Mouse (Mus musculus): ENCODE measurements at regions not wholly inside any gene's neighbourhood (a gene's known extent, or its start where the extent isn't known, plus 50 kb on each side); places are given as distances from the start of the nearest gene placed in this dataset.
A peak's percentile ranks its signal among the peaks of the same experiment; 100 is the strongest.

DNA sequence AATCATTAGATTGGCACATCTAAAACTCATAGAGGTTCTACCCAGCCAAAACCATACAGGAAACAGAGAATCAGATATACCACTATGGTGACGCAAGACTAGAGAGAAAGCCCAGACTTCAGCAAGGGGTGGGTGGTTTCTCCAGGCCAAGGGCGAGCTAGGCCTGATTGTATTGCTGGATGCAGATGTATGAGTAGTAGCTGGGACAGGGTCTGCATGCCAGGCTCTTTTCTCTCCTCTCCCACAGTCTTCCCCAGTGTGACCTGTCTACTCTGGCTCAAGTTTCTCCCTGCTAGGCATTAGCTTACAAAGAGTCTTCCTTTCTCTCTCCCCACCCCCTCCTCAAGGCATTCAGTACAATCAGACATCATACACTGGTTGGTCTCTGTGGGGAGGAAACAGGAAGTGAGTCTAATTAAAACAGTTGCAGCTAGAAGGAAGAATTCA lies 181.8 kb upstream of the Sesn3 start:
- DNase-seq (ENCODE audit: low spot score in 2 of 2): no peak

DNA sequence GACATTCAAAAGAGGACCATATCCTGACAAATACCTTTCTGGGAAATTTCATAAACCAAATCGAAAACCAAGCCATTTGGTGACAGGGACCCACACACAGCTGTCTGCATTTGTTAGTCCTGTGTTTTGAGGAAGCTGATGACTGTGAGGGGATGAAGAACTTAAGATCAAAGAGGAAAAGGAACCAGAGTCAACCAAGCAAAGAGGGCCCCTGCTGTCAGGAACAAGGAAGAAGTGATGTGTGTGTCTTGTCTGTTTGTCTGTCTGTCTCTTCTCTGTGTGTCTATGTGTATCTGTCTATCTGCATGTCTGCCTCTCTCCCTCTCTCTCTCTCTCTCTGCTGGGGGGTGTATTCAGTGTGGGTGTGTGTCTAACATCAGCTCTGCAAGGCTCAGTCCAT lies 171.3 kb upstream of the Sesn3 start:
- no peak for DNase-seq (ENCODE audit: low spot score in 2 of 2)

DNA sequence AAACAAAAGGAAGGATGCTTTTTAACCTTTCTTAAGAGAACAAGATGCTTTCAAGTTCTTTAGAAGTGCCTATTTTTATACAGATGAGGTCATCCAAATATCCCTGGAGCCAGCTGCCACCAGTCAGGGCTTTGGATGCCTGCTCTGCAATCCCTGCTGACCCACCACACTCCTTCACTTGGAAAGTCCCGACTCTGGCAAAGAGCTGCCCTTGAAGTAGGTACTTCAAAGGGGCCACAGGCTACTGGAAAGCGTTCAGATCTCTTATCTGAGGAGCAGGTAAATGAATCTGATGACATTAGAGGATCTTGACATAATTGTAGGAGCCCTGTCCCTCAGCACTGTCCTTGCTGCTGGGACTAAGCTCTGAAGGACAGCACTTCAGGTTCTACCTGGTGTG lies 169.9 kb upstream of the Sesn3 start:
- DNase-seq (ENCODE audit: low spot score in 2 of 2): no peak

DNA sequence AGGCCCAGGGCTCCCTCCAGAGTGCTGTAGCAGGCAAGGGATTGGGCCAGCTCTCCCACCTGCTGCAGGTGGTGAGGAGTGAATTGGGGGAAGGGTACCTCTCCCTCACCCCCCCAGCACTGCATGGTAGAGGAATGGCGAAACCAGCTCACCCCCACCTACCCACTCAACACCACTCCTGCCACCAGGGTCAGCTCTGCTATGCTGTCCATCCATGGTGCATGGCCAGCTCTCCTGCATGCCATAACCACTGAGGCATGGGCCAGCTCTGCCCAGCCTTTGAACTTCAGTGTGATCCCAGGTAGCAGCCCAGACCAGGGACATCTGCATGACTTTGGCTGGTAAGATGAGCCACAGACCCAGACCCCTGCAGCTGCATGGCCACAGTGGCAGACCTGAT lies 168.5 kb upstream of the Sesn3 start:
- no peak for DNase-seq (ENCODE audit: low spot score in 2 of 2)

DNA sequence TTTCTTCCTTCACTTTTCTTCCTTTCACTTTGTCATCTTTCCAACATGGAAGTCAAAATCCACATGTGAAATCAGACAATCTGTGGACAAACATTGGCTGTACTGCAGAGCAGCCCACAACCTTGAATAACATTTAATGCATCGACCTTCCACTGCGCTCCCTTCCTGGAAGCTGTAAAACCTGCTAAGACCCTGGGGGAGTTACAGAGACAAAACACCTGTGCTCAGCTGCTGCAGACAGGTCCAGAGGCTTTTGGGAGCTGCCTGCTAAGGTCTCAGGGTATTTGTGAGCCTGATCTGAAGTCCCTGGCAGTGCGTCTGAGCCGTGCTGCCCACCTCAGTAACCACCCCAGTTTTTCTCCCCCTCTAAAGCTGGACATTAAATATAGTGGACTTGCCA lies 166.1 kb upstream of the Sesn3 start:
- DNase-seq (ENCODE audit: low spot score in 2 of 2): no peak

DNA sequence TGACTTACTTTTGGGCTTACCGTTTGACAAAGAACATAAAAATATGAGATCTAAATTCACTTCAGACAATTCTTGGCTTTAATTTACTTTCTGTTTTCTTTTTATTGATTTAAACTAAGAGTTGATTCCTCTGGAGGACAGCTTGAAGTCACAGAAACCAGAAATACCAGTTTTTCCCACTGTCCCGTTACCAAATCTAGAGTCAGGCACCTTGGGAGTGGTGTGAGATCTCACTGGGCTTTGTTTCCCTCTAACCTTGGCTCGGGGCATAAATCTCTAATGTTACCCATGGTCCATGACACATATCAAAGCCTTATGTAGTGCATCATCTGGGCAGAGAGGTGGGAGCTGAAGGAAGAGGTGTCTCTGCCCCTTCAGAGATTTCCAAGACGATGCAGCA lies 165.4 kb upstream of the Sesn3 start:
- no peak for DNase-seq (ENCODE audit: low spot score in 2 of 2)

DNA sequence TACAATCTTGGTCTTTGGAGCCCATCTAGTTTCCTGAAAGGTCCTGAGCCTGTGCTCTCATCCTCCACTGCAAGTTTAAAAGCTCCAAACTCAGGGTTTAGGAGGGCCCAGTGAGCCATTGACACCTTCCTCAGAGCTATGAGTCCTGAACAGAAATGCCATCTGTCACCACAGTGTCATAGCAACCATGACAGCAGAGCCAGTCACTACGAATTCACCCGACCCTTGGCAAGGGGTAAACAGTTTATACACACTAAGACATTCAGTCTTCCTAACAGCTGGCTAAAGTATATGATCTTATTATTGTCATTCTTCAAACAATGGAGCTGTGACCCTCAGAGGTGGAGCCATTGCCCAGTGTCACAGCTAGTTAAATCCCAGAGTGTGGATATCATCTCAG lies 163.2 kb upstream of the Sesn3 start:
- DNase-seq (ENCODE audit: low spot score in 2 of 2): no peak

DNA sequence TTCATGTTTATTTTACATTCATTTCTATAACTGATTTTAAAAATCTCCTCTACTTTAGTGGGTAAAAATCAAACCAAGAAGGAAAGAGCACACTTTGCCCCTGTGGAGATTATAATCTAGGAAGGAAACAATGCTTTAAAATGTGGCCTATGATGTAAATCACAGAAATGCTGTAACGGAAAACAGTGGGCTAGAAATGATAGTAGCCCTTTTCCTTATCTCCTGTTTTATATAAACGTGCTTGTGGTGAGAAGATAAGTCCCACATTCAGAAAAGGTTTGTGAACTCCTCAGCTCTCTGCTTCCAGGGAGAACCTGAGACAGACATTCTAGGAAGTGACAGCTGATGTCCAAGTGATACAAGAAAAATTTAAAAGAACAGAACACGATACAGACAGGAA lies 159.3 kb upstream of the Sesn3 start:
- DNase-seq (ENCODE audit: low spot score in 2 of 2): no peak

DNA sequence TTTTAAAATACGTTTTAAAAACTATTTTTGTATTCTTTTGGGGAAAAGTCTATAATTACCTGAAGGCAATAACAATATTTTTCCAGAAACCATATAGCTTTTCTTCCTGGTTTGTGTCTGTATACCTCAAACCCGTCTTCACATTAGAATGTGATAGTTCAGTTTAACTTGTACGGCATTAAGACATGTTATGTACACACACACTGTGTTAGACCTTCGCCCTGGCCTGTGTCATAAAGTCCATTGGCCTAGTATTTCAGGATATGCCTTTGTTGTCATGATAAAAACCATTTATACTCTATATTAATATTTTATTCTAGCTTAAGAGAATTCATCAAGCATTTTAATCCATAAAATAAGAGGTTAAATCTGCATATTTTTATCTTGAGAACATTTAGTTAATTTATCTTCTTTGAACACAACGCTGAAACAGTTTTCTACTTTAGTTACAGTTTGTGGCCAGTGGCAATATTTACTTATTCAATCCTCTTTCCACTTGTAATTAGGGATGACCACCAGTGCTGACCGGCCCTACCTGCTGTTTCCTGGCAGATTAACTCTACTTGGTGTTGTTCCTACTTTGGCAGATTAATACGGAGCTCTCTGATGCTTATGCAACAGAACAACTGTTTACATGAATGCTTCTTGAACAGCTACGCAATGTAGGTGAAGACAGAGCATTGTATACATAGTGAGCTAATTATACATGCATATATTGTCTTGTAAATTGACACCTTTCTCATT lies 158.6 kb upstream of the Sesn3 start:
- DNase-seq (ENCODE audit: low spot score in 2 of 2): no peak

DNA sequence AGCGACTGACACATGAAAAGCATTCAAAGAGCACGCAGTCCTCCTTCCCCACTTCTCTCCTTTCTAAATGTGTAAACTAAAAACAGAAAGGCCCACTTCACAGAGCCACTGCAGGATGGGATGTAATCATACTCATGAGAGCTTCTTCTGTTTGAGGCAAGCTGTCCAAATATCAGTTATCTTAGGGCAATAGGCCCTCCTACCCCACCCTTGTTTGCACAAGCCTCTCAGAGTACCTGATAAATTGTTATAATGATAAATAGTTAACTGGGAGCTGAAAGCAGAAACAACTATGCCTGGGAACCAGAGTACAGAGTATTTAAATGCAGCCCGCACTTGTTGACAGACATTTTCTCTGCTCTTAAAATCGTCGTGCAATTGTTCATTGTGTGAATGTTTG lies 141.5 kb upstream of the Sesn3 start:
- no peak for DNase-seq (ENCODE audit: low spot score in 2 of 2)

DNA sequence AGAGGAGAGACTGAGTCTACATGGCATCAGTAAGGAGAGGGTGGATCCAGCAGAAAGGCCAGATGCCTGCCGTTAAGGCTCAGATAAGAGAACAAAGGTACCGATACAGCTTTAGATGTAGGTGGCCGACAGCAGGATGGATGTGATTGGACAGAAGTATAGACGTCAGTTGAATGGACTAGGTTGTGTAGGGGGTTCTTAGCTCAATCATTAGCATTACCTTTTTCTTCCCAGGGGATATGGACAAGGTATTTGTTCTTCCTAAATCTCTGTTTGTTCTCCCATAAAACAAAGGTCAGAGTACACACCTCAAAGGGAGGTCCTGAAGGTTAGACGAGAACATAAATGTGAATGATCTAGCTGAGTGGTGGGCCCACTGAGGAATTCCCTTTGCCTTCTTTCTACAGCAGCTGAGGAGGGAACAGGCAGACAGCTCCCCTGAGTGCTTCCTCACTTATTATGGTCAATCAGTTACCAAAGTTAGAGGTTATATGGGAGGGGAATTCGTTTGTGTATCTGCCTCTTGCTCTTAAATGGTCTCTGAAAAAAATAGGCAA lies 139.9 kb upstream of the Sesn3 start:
- no peak for DNase-seq (ENCODE audit: low spot score in 2 of 2)

DNA sequence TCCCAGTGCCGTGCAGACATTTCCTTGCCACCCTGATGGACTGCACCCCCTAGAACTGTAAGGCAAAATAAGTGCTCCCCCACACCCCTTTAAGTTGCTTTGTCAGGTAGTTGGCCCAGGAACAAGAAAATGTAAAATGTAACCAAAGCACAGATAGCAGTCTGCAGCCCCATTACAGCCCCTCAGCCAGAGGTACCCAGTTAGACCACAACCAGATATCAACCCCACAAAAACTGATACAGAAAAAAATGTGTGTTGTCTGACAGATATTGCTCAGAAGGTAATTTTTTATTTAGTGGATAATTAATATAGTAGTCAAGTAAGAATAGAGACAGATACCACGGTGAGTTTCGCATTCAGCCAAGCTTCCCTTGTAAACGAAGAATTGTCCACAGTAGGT lies 133.5 kb upstream of the Sesn3 start:
- no peak for DNase-seq (ENCODE audit: low spot score in 2 of 2)

DNA sequence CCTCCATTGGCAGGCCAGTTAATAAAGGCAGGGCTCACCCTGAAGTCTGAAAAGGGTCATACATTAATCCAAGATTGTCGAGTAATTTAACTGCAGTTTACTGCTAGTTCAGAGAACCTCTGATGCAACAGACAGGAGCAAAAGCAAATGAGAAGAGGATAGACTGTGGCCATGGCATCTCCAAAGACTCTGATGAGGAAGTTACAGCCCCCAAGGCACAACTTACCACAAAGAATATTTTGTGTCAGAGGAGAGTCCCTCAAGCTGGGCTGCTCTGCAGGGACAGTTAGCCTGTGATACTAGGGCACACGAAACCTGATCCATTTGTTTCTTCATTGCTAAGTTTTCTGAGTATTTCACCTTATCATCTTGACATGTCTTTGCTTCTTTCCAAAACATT lies 130.9 kb upstream of the Sesn3 start:
- no peak for DNase-seq (ENCODE audit: low spot score in 2 of 2)

DNA sequence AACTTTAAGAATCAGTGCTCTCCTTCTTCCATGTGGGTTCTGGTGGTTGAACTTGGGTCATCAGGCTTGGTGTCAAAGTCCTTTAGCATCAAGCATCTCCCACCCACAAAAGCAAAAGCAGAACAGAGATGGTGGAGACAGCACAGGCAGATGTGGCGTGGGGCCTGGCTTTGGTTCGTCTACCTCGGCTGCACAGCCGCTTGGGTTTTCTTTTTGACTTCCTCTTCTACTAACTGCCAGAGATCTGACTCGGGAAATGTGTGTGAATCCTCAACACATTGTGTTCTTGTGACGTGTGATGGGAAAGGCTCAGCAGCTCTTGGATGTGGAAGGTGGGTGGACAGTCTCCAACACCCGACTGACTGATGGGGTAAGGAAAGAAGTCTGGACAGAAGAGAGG lies 127.8 kb upstream of the Sesn3 start:
- DNase-seq (ENCODE audit: low spot score in 2 of 2): no peak

DNA sequence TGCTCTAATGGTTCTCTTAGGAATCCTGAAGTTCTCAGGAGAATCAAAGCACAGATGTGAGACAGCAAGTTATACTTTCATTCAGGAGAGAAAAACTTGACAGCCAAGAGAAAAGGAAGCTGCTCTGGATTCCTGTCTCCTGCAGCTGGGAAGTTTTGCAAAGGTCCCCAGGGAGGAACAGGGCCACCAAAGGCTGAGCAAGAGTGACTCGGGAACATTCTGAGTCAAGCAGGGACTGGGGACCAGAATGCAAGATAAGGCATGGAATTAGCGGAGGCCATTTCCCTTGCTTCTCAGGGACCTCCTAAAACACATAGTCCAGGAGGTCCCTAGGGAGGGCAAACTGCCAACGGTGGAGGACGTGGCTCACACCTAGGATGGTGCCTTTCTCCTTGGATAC lies 127.1 kb upstream of the Sesn3 start:
- DNase-seq (ENCODE audit: low spot score in 2 of 2): peak in 1 of 2 experiments; percentile 8

DNA sequence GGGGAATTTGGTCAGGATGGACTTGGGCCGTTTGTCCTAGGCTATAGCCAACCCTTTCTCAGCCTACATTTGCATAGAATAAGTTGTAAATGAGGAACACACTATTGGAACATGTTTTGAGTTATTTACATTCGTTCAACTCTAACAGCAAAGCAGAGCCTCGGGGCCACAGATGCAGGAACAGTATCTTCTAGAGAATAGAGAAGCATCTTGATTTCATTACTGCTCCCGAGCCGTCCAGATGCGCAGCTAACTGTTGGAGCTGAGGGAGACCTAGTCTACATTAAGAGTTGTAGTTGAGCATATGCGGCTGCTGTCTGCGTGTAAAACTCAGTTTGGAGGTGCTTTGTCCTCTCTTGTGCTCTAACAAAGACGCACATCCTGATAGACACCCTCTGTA lies 124.6 kb upstream of the Sesn3 start:
- no peak for DNase-seq (ENCODE audit: low spot score in 2 of 2)

DNA sequence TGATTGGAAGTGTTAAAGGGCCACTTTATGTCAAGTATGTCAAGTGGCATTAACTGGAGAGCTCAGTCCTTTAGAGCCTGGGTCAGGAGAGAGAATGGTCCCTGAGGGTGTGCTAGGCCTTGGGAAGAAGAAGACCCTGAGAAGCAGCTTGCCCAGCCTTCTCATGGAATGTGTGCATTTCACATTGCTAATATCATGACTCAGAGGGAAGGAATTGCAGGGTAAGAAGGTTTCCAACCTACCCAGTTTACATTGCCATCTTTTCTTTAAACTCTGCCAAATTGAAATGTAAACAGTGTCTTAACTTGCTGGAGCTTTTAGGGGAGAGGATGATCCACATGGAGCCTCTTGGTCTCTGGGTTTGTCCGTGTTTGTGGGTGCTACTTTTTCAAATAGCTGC lies 117.9 kb upstream of the Sesn3 start:
- no peak for DNase-seq (ENCODE audit: low spot score in 2 of 2)

DNA sequence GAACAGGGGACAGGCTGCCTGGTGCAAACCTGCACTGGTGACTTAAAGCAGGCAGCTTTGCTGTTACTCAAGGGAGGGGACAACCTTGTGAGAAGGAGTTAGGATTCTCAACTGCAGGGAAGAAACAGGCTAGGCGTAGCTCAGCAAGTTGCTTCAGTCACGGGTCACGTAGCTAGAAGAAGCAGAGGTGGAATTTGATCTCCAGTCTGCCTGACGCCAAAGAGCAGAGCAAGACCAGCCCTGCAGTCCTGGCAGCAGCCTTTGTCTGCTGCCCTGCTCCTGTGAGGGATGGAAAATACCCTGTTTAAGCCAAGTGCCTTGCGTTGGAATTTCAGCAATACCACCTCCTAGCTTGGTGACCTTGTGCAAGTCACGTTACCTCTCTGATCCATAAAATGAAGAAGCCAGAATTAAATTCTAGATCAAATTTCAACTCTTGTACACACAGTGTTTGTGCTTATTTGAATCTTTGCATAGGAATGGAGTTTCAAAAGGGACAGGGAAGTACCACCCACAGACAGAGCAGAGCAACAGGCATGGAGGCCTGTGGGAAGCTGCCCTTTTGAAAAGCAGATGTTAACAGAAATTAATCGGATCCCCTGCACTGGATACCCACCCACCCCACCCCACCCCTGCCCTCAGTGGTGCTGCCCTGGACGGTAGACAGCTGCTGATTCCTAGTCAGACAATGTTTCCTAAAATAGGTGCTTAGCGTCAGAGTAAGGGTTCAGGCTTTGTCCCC lies 116.6 kb upstream of the Sesn3 start:
- no peak for DNase-seq (ENCODE audit: low spot score in 2 of 2)

DNA sequence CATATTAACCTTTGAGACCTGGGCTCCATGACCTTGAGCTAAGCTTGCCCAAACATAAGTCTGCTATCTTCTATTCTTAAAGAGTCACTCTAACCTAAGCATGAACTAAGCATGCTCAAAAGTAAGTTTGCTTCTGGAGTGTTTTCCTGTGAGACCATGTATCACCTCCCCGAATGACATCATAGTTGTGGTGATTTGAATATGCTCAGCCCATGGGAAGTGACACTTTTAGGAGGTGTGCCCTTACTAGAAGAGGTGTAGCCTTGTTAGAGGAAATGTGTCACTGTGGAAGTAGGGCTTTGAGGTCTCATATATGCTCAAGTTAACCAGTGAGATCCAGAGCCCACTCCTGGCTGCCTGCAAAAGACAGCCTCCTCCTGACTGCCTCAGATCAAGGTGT lies 114.7 kb upstream of the Sesn3 start:
- no peak for DNase-seq (ENCODE audit: low spot score in 2 of 2)

DNA sequence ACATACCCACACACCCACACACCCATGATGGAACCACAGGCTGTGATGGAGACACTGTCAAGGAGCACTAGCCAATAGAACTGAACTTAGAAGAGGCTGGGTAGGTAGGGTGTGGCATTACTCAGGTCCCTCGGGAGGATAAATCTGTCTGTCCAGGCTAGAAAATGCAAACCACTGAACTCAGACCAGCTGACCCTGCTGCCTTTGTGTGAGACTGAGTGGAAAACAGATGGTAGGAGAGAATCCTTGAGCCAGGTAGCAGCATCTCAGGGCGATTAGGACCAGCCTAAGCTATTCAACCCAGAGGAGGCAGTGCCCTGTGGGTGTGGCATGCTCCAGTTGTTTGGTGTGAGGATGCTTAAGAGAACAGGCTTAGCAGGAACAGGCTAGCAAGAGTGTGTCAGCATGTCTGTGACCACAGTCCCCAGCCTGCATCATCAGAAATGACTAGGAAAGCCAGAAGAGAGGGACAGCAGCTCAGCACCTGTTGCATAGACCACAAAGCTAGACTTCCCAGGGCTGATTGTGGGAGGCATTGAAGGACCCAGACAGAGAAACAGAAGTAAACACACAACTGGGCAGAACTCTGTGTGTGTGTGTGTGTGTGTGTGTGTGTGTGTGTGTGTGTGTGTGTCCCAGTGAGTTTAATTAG lies 103.2 kb upstream of the Sesn3 start:
- DNase-seq (ENCODE audit: low spot score in 2 of 2): no peak

DNA sequence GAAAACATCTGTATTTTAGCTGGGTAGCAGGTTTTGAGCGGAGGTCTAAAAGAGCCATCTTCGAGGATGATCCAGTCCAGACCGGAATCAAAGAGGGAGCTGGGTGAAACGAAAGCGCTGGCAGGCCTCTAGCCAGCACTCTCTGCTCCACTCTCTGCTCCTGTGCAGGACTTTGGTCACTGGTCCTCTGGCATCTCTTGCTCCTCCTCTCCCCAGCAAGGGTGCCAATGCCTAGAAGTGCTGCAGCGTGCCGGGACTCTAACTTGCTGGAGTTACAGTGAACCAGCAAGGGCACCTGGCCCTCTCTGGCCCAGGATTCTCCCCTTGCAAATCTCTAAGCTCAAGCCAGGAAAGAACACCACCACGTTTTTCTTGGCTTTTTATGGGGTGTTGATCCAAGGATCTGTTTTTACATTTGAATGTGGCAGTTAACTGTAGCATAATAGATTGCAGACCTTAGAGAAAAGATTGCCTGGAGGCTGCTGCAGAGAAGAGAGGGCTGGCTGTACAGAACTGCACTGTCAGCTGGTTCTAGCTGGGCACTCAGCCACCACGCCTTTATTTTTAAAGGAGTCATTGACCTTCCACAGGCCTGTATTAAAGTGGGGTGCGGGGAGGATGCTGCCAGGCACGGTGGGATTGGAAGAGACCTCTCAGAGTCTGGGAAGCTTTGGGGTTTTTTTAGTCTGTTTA lies 101.1 kb upstream of the Sesn3 start:
- peak; percentile 34 to 50 for DNase-seq (ENCODE audit: low spot score in 2 of 2)
